Mouse (Mus musculus): ENCODE measurements around the gene Gm48552.

DNA sequence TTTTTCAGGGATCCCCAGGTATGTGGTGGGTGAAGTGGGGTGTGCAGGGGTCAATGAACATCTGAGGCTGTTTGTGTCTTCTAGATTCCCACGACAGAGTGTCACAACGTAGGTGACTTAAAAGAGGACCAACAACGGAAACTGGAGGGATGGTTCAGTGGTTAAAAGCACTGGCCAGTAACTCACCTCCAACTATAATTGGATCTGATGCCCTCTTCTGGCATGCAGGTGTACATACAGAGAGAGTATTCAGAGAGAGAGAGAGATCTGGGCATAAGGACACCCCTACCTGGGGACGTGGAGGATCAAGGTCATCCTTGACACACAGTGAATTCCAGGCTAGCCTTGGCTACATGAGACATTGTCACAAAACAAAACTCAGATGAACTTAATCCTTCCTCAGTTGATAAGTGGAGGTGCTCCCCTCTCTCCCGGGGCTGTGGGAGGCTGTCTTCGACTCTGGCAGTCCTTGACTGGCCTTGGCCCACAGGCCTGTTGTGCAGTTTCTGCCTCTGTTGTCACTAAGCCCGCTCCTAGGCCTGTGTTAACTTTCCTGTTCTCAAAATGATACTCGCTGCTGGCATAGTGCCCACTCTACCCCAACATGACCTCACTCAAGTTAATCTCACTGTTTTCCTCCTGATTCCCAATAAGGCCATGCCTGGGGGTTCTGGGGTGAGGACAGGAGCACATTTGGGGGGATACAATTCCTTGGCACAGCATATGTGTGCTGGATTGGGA, 44.2 kb upstream of the Gm48552 start:
- TF ChIP-seq POLR2A (IDR thresholded peaks at IDR 0.05; ENCODE audit: insufficient read depth, low read depth, low read length) (no peak), EP300 (IDR thresholded peaks at IDR 0.05; ENCODE audit: insufficient read depth, low read depth, low read length) (no peak), CTCF (IDR thresholded peaks at IDR 0.05) (peak; percentile 71)

All from heart, adult 2 months (tissue).